Mouse (Mus musculus) cortical plate, adult 2 months (tissue): Measurements from ENCODE around the gene Samd5. TPM values are rescaled to one million over a fixed set of nuclear protein-coding genes. Genes with fewer than 3 reads are reported as not detected.
A peak's percentile ranks its signal among the peaks of the same experiment; 100 is the strongest.

ENCODE experiments used
- H3K27ac ChIP-seq: fragments of 200-500 bp; 2 replicates; pipeline ENCODE4 v1.5.1; 2012; ENCODE audit warnings: low read length, control low read depth, inconsistent platforms; ENCODE audit not compliant: insufficient read depth
- H3K4me1 ChIP-seq: fragments of 200-500 bp; 2 replicates; pipeline ENCODE4 v1.6.1; 2011; ENCODE audit warnings: low read length; ENCODE audit not compliant: control insufficient read depth, insufficient read depth
- H3K4me3 ChIP-seq: fragments of 200-500 bp; 2 replicates; pipeline ENCODE4 v1.5.1; 2011; ENCODE audit warnings: mild to moderate bottlenecking, low read length, control low read depth; ENCODE audit not compliant: insufficient read depth
- CTCF ChIP-seq: fragments of 200-500 bp; IDR thresholded peaks from 2 replicates; pipeline ENCODE4 v1.5.1; 2011; ENCODE audit warnings: mild to moderate bottlenecking, control low read depth, low read length; ENCODE audit not compliant: insufficient read depth; ENCODE audit errors: extremely low read depth
- POLR2A ChIP-seq: fragments of 200-500 bp; IDR thresholded peaks from 2 replicates; pipeline ENCODE4 v1.6.1; 2011; ENCODE audit warnings: mild to moderate bottlenecking, low read length, control low read depth; ENCODE audit not compliant: insufficient read depth; ENCODE audit errors: extremely low read depth
- polyA plus RNA-seq: library from polyadenylated mRNA; depleted of rRNA; stranded (reverse); fragments of >200 nt; gene quantifications from 2 replicates; pipeline ENCODE4 v1.2.3, GENCODE M21; 2012

Samd5 gene
- polyA plus RNA-seq, 1 experiment: 6.9 TPM

GRCm38 (mm10) chr10:9693990-9694699 lies 19.1 kb upstream of the Samd5 start:
- Histone ChIP-seq H3K27ac (no peak overlapping the region), H3K4me1 (no peaks in the 10 kb centered on the region), H3K4me3 (no peak overlapping the region)
- TF ChIP-seq POLR2A (no peak), CTCF (no peak)

DNA sequence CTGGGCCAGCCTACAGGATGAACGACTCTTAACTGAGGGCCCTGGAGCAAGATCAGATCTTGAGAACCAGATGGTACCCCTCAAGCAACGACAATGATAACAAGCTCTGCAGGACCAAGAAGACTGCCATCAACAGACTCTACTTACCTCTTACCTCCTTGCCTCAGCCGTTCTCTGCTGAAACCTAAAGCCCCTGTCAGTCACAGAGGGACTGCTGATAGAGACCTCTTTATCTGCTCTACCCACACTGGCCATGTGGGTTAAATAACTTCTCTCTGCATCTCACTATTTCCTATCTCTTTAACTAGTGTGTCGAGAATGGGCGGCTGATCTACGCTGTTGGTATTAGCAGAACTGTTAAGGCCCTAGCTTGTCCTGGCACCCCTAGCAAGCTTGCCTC lies 5.9 kb upstream of the Samd5 start:
- no peaks in the 10 kb centered on the region for H3K4me1 ChIP-seq
- TF ChIP-seq CTCF: no peak
- TF ChIP-seq POLR2A: no peak

DNA sequence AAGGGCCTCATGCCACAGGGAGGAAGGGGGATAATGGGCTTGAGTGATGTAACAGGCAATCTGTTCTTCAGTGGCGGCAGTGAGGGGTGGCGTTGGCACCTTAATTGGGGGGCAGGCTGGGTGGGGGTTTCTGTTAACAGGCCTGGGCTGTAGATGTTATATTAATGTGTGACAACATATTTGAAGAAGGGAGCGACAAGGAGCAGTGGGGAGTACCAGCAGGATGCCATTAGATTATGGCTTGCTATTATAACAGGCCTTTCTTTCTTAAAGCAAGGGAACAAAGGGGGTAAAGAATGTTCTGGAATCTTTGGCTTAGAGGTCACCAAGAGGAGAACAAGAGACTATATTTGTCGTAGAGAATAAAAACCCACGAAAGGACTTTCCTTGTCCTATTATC lies 4.9 kb upstream of the Samd5 start:
- Histone ChIP-seq H3K4me3 (no peak overlapping the region), H3K27ac (no peak overlapping the region), H3K4me1 (no peaks in the 10 kb centered on the region)
- TF ChIP-seq CTCF: no peak
- no peak for TF ChIP-seq POLR2A

More for the DNA sequence above, 5.9 kb upstream of the Samd5 start:
- Histone ChIP-seq H3K27ac (no peak overlapping the region), H3K4me3 (no peak overlapping the region)

DNA sequence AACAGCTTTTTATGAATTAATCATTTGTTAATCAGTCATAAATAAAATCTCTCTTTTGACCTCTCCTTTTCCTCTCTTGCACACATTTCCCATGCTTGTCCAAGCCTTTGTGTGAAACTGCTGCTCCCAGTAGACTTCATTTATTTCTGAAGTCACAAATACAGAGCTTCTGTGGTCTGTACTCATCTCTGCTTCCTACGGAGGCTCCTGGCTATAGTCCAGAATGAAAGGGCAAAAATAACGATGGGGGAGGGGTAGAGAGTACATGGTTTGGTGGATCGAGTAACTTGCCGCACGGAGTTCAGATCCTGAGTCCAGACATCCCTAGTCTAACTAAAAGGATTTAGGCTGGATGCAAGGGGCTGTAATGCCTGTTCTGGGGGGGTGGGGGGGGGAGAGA lies 3.1 kb upstream of the Samd5 start:
- TF ChIP-seq POLR2A: no peak
- TF ChIP-seq CTCF: no peak
- Histone ChIP-seq H3K4me1 (no peaks in the 10 kb centered on the region), H3K4me3 (no peak overlapping the region), H3K27ac (no peak overlapping the region)

DNA sequence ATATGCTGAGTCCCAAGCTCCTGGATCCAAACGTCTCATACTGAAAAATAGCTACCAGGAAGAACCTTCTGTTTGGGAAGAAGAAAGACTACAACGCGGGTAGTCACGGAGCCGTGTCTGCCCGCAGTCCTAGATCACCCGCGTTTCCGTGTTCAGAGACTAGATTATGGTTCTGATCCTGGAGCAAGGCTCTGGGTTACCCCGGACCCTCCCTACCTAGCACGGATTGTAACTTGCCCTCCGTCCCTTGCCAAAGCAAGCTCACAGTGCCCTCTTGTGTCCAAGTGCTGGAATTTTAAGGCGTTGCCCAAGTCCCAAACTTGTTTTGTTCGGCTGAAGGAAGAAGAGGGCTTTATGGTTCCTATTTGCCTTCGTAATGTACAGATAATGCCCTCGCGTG lies 1.9 kb upstream of the Samd5 start:
- no peak overlapping the region; the same call in 1 of the 2 replicates for H3K4me3 ChIP-seq
- TF ChIP-seq CTCF: peak; percentile 99
- TF ChIP-seq POLR2A: no peak
- no peak overlapping the region for H3K27ac ChIP-seq
- H3K4me1 ChIP-seq: no peaks in the 10 kb centered on the region

DNA sequence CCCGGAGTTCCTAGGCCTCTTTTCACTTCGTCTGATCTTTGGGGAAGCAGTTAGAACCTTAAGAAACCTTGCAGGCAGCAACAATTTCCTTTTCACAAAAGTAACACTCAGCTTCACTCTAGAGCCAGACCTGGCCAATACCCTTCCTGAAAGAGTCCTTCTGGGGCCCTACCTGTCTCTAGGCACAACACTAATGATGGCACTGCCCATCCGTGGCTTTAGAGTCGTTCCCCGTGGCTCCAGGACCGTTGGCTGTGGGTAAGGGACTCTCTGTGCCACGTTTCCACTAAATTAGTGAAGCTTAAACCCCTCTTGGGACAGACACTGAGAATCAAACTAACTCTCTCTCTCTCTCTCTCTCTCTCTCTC lies 1.4 kb upstream of the Samd5 start:
- no peak overlapping the region; the same call in 1 of the 2 replicates for H3K4me3 ChIP-seq
- no peaks in the 10 kb centered on the region for H3K4me1 ChIP-seq
- TF ChIP-seq CTCF: no peak
- TF ChIP-seq POLR2A: no peak
- H3K27ac ChIP-seq: no peak overlapping the region

GRCm38 (mm10) chr10:9675550-9676417 lies 776 bp upstream of the Samd5 start:
- H3K4me3 ChIP-seq: peak overlapping the region; percentile 76
- H3K4me1 ChIP-seq: no peaks in the 10 kb centered on the region
- no peak for TF ChIP-seq CTCF
- no peak for TF ChIP-seq POLR2A
- no peak overlapping the region for H3K27ac ChIP-seq

DNA sequence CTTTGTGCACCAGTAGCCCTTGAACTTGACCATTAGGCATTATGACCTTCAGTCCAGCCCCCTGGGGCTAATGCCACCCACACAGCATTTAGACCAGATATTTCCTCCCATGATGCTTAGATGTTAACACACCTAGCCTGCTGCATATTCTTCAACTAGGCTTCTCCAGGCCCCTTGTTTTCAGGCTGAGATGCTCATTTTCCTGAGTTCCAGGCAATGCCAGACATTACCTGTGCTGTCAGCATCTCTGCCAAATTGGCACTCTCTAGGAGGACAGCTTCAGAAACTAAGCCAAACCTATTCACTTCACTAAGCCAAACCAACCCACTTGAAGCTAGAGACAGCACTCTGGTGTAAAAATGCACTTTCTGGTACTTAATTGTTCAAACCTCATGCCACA lies 1.7 kb downstream of the Samd5 start:
- no peak overlapping the region for H3K27ac ChIP-seq
- H3K4me3 ChIP-seq: peak overlapping the region; percentile 76
- TF ChIP-seq CTCF (no peak), POLR2A (no peak)
- no peaks in the 10 kb centered on the region for H3K4me1 ChIP-seq

DNA sequence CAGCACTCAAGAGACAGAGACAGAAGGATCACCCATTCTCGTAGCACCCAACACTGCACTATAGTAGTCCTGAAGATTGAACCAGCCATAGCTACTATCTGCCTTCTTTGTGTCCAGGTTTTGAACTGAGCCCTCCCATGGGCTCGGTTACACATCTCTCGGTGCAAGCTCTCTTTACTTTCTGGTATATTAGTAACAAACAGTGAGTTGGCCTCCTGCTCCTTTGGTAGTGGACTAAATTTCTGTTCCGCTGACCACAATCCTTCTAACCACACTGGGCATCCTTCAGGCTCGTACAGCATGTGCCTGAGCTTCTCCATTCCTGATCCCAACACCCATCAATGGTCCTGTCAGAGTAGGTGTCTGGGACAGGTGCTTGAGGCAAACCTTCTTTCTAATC lies 2.3 kb downstream of the Samd5 start:
- Histone ChIP-seq H3K4me1 (no peaks in the 10 kb centered on the region), H3K4me3 (no peak overlapping the region; the same call in 1 of the 2 replicates), H3K27ac (no peak overlapping the region)
- no peak for TF ChIP-seq POLR2A
- TF ChIP-seq CTCF: no peak

GRCm38 (mm10) chr10:9670351-9670750 lies 4.7 kb downstream of the Samd5 start:
- Histone ChIP-seq H3K4me1 (no peaks in the 10 kb centered on the region), H3K4me3 (no peak overlapping the region), H3K27ac (no peak overlapping the region)
- TF ChIP-seq CTCF (no peak), POLR2A (no peak)
